Mouse (Mus musculus) kidney, adult 2 months (tissue): ENCODE measurements at regions not wholly inside any gene's neighbourhood (a gene's known extent, or its start where the extent isn't known, plus 50 kb on each side); places are given as distances from the start of the nearest gene placed in this dataset.

Source experiments
- CTCF ChIP-seq: fragments of 200-500 bp; conservative IDR thresholded peaks from 2 replicates; pipeline ENCODE4 v1.5.1; 2011; ENCODE audit warnings: low read depth, mild to moderate bottlenecking, control low read depth, low read length, moderate library complexity, mixed read lengths; ENCODE audit not compliant: insufficient read depth, insufficient read length
- POLR2A ChIP-seq: fragments of 200-500 bp; IDR thresholded peaks from one replicate; pipeline ENCODE4 v1.6.1; 2011; ENCODE audit warnings: low read depth, low read length, control low read depth

DNA sequence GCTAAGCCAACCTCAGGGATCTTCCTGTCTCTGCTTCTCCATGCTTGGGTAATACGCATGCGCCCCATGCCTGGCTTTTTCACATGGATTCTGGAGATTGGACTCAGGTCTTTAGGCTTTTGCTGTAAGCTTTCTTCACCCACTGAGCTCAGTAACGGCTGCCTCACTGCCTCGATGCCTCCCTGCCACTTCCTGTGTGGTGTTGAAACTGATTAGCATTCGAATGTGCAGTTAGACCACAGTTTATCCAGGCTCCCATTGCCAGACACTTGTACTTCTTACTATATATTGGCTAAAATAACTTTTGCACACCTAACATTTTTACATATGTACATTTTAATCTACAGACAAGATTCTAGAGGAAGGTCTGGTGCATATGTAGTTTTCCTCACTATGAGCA is 137.0 kb upstream of the Fmo9 start:
- no peak for TF ChIP-seq POLR2A
- no peak for TF ChIP-seq CTCF
